Mouse (Mus musculus) thymus, postnatal 4 days (tissue): ENCODE data around the gene Ccdc172.

Experiments
- DNase-seq: peaks from one replicate; pipeline ENCODE4 v3.0.0; 2021

Ccdc172 gene

GRCm38 (mm10) chr19:58511818-58512217, at the start of gene Ccdc172:
Ccdc172 (plus strand) TSS chr19:58511993.
- no peak for DNase-seq

GRCm38 (mm10) chr19:58463755-58464154, 48.0 kb upstream of the Ccdc172 start:
- no peak for DNase-seq

- DNase-seq, result no peak
Measured at GRCm38 (mm10) chr19:58468331-58468730, 43.5 kb upstream of the Ccdc172 start.

DNA sequence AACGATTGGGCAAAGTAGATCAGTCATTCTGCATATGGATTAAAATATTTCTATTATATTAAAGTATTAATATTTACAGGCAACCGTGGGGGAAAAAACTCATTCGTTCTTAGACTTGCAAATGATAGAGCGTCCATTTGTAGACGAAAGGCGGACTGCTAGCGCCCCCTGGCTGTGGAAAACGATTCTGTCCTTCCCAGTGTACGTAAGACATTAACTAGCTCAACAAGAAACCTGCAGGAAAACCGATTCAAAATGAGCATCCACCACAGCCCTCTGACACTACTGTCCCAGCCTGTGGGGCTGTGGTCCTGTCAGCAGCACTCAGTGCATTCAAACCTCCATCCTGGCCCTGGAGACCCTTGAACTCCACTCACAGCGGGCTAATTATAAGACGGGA, 42.4 kb upstream of the Ccdc172 start:
- DNase-seq, result peak; percentile 93

- DNase-seq, result no peak
Measured at GRCm38 (mm10) chr19:58474251-58474650, 37.5 kb upstream of the Ccdc172 start.

GRCm38 (mm10) chr19:58482373-58482977, 29.3 kb upstream of the Ccdc172 start:
- no peak for DNase-seq

DNA sequence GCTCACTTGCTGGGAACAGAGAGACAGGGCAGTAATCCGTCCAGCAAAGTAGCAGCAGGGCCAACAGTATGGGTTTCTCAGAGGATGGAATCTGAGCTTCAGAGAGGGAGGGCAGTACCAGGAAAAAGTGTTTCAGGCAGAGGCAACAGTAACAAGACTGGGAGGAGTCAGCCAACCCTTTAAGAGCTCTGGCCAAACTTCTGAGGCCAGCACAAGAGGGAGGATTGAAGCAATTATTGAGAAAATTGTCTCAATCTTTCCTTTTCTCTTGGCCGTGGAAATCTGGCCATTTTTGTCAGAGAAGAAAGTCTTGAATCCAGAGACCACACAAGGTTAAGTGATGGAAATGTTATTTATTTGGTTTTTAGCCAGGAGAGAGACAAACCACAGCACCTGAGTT, 25.1 kb upstream of the Ccdc172 start:
- DNase-seq, result no peak

DNA sequence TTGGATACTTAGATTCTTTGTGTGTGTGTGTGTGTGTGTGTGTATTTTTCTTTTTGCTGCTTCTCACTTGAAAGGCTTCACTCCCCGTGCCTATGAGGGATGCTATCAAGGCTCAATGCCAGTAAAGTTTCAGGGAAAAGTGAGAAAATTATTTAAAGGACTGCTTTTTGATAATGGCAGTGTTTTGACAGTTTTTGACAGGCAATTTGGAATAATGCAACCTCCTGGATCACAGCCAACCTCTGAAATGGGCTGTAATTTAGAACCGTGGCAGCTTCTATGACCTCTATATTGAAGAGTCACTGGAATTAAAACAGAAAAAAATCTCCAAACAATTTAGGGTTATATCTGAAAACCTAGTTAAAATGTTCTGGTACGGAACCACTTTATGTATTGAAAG, 14.7 kb upstream of the Ccdc172 start:
- no peak for DNase-seq

GRCm38 (mm10) chr19:58499420-58499966, 12.3 kb upstream of the Ccdc172 start:
- no peak for DNase-seq

GRCm38 (mm10) chr19:58500049-58500448, 11.7 kb upstream of the Ccdc172 start:
- DNase-seq, result no peak

- DNase-seq, result no peak
Measured at GRCm38 (mm10) chr19:58521696-58522095, 9.9 kb downstream of the Ccdc172 start.

DNA sequence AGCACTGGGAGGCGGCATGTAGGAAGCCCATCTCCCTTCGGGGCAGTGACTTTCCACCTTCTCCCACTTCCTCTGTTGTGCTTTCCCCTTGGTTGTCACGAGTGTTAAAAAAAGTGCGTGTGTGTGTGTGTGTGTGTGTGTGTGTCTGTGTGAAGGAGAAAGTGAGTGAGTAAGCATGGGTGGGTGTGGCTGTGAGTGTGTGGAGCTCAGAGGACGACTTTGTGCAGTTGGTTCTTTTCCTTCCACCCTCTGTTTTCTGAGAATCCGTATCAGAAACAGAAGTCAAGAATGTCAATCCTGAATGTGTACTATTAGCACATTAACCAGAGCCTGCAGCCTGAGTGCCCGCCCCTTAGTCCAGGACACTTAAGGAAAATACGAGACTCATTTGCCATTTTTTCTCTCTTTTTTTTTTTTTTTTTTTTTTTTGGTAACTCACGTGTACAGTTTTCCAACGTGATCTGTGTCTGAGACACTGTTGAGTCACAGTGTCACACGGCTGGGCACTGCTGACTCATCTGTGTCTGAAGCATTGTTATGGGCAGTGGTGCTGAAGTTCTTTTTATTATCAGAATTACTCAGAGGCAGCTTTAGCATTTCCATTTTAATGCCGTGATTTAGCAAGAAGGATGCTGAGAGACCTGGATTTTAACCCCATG, 12.1 kb downstream of the Ccdc172 start:
- no peak for DNase-seq

DNA sequence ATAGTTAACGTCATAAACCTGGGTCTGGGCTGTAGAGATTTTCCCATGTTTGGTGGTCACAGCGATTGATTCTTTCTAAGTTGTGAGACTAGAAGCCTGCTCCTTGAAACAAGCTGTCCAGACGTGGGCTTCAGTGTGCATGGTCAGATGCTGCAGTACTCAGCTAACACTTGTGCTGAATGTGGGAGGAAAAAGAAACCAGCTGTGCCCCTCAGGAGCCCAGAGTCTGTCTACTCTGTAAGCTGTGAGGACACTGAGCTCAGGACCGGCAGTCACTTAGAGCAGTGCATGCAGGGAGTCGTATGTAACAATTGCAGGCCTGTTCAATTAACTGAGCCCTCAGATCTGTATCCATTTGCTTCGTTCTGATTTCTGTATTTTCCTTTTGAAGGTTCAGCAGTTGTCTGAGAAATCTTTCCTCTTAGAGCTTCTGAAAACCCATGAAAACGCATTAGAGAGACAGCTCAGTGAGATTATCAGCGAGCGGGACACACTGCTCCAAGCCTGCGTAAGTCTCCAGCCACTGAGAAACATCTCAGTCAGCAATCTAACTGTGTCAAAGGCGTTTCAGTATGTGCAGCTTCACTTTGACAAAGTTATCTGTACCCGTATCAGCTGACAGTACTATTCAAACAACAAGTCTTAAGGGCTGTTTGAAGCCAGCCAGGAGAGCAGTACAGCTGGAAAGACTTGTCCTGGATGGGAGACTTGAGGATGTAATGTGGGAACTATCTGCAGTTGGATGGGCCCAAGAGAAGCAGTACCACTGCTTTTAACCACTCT, 13.9 kb downstream of the Ccdc172 start:
- no peak for DNase-seq

DNA sequence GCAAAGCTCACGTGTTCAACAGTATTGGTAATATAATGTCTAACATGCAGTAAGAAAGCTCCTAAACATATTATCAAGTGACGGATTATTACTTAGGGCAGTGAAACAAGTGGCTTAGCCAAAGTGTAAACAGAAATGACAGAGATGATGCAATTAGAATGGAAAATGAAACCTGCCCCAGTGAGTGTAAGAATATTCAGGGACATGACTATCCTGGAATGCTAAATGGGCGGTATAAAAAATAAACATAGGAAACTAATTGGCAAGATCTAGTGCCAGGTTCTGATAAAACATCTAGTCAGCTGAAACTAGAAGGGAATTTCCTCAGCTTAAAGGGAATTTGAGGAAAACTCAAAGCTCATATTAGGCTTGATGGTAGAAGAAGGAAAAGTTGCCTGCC, 21.3 kb downstream of the Ccdc172 start:
- DNase-seq, result no peak

DNA sequence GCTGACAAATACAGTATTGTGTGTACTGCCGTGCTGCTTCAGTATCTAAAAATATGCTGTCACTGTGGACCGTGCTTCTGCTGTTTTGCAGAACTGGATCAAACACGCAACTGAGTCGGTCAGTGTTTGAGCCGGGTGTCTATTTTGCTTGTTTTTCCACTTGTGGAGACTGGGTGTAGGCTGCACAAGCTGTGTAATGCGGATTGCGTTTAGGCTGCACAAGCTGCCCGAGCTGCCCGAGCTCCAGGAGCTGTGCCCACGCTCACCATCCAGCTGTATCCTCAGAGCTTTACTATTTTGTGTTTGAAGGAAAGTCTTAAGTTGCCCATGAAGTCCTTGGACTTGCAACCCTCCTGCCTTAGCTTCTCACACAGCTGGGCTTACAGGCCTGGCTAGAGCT, 24.9 kb downstream of the Ccdc172 start:
- no peak for DNase-seq

GRCm38 (mm10) chr19:58540396-58540795, 28.6 kb downstream of the Ccdc172 start:
- peak; percentile 50 for DNase-seq

- no peak for DNase-seq
Measured at GRCm38 (mm10) chr19:58548367-58548766, 36.6 kb downstream of the Ccdc172 start.

GRCm38 (mm10) chr19:58550489-58550888, 38.7 kb downstream of the Ccdc172 start:
- no peak for DNase-seq

GRCm38 (mm10) chr19:58550916-58551315, 39.1 kb downstream of the Ccdc172 start:
- DNase-seq, result no peak

DNA sequence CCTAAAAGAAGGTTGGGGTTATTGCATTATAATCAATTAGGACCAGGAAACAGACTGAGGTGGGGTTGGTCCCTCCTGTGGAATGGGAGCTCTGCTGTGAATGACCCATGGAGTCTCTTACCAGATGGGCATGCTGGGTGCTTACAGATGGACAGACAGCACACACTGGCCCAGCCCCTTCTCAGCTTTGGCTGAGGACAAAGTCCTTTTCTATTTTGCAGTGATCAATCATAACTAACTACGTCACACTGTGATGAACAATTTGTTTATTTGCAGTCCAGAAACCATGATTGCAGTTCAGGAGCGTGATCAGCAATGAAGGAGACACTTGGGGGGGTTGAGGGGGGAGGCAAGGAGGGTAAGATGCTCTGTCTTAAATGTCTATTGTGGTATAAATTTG, 43.2 kb downstream of the Ccdc172 start:
- DNase-seq, result no peak

- peak; percentile 57 for DNase-seq
Measured at GRCm38 (mm10) chr19:58558352-58558751, 46.6 kb downstream of the Ccdc172 start.

DNA sequence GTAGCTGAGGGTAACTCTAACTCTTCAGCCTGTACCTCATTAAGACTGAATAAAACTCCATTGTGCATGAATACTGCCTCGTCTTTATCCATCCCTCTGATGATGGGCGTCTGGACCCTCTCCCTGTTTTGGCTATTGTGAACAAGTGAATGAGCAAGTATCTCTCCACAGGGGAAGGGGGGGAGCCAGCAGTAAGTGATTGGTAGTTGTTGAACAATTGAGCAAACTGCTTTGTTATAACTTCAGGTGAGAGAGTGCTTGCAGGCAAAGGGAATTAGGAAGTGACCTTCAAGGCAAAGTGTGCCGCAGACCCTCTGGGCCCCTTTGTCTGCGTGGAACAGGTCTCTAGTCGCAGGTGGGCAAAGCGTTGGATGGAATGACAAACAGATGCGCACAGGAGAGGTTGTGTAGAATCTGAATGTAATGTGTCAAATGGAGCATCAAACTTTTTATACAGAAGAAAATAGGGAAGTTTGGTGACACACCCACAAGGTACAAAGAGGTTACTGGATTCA, 50.6 kb downstream of the Ccdc172 start:
- no peak for DNase-seq

- no peak for DNase-seq
Measured at GRCm38 (mm10) chr19:58571566-58571965, 59.8 kb downstream of the Ccdc172 start.
